Mouse (Mus musculus) urinary bladder, postnatal 14 days (tissue): ENCODE measurements around the gene Rps15.
A peak's percentile ranks its signal among the peaks of the same experiment; 100 is the strongest.

Source experiments
- DNase-seq: peaks from one replicate; pipeline ENCODE4 v3.0.0; 2021; ENCODE audit warnings: low spot score

Rps15 gene

GRCm38 (mm10) chr10:80316359-80316781 is 24.1 kb downstream of the Rps15 start:
- no peak for DNase-seq

GRCm38 (mm10) chr10:80317011-80317410 is 24.8 kb downstream of the Rps15 start:
- DNase-seq: no peak

GRCm38 (mm10) chr10:80320340-80320760 is 28.1 kb downstream of the Rps15 start, which contains the start of gene 2310011J03Rik:
Gene 2310011J03Rik (minus strand): TSS chr10:80320537.
- DNase-seq: peak; percentile 94

GRCm38 (mm10) chr10:80321014-80321669 is 28.9 kb downstream of the Rps15 start:
- no peak for DNase-seq

- no peak for DNase-seq
Measured at GRCm38 (mm10) chr10:80321670-80322581, 29.7 kb downstream of the Rps15 start.

- no peak for DNase-seq
Measured at GRCm38 (mm10) chr10:80322811-80323211, 30.6 kb downstream of the Rps15 start.

GRCm38 (mm10) chr10:80323261-80324119 is 31.2 kb downstream of the Rps15 start:
- DNase-seq: peak; percentile 80

GRCm38 (mm10) chr10:80324120-80325037 is 32.1 kb downstream of the Rps15 start:
- no peak for DNase-seq

- DNase-seq: no peak
Measured at GRCm38 (mm10) chr10:80325045-80325444, 32.8 kb downstream of the Rps15 start.

- DNase-seq: peak; percentile 97
Measured at GRCm38 (mm10) chr10:80329273-80330081, 37.2 kb downstream of the Rps15 start, which contains the start of the genes Pcsk4 and Reep6. Gene Pcsk4 (minus strand): TSS chr10:80329498. Gene Reep6 (plus strand): TSS chr10:80329953.

GRCm38 (mm10) chr10:80330084-80330483 is 37.8 kb downstream of the Rps15 start:
- DNase-seq: no peak

GRCm38 (mm10) chr10:80330888-80331287 is 38.6 kb downstream of the Rps15 start:
- no peak for DNase-seq

- no peak for DNase-seq
Measured at GRCm38 (mm10) chr10:80331636-80332524, 39.6 kb downstream of the Rps15 start.

GRCm38 (mm10) chr10:80332525-80332989 is 40.3 kb downstream of the Rps15 start:
- no peak for DNase-seq

GRCm38 (mm10) chr10:80336263-80336662 is 44.0 kb downstream of the Rps15 start:
- no peak for DNase-seq

GRCm38 (mm10) chr10:80339941-80340750 is 47.9 kb downstream of the Rps15 start:
- peak; percentile 87 for DNase-seq

GRCm38 (mm10) chr10:80341026-80341425 is 48.8 kb downstream of the Rps15 start:
- no peak for DNase-seq
